Mouse (Mus musculus) hindbrain, embryonic 15.5 days (tissue): ENCODE results near the gene Spcs2. TPM values are rescaled to one million over a fixed set of nuclear protein-coding genes. Genes with fewer than 3 reads are reported as not detected.
A peak's percentile ranks its signal among the peaks of the same experiment; 100 is the strongest.

Experiments used
- ATAC-seq: fragments of 200-750 bp; cut with Nextera tagmentation; 2 replicates; pipeline ENCODE4 v1.8.0; 2017; ENCODE audit warnings: low read depth, moderate number of reproducible peaks, moderate TSS enrichment; ENCODE audit not compliant: low FRiP score
- H3K27ac ChIP-seq: fragments of 300-500 bp; sonication (generic); replicated peaks from 2 replicates; pipeline ENCODE4 v1.5.1; 2015; ENCODE audit warnings: mild to moderate bottlenecking, inconsistent platforms
- H3K27me3 ChIP-seq: fragments of 300-500 bp; sonication (generic); 2 replicates; pipeline ENCODE4 v1.6.1; 2015; ENCODE audit warnings: control low read depth, inconsistent platforms
- H3K36me3 ChIP-seq: fragments of 300-500 bp; sonication (generic); 2 replicates; pipeline ENCODE4 v1.6.1; 2015; ENCODE audit warnings: control low read depth, inconsistent platforms
- H3K4me1 ChIP-seq: fragments of 300-500 bp; sonication (generic); replicated peaks from 2 replicates; pipeline ENCODE4 v1.6.1; 2015; ENCODE audit warnings: control low read depth, inconsistent platforms
- H3K4me2 ChIP-seq: fragments of 300-500 bp; sonication (generic); 2 replicates; pipeline ENCODE4 v1.6.1; 2015; ENCODE audit warnings: moderate library complexity, mild to moderate bottlenecking, inconsistent platforms
- H3K4me3 ChIP-seq: fragments of 300-500 bp; sonication (generic); 2 replicates; pipeline ENCODE4 v1.5.1; 2015; ENCODE audit warnings: mild to moderate bottlenecking, inconsistent platforms
- H3K9ac ChIP-seq: fragments of 300-500 bp; sonication (generic); 2 replicates; pipeline ENCODE4 v1.6.1; 2015; ENCODE audit warnings: inconsistent platforms
- H3K9me3 ChIP-seq: fragments of 300-500 bp; sonication (generic); 2 replicates; pipeline ENCODE4 v1.6.1; 2016; ENCODE audit warnings: control low read depth, inconsistent platforms
- WGBS: fragments of 180-500 bp; shearing (Covaris S2); methylation state at CpG from one replicate; pipeline ENCODE4 v1.1.7; 2015; 5-methylcytosine and 5-hydroxymethylcytosine counted together
- polyA plus RNA-seq: library from polyadenylated mRNA; unstranded; fragments of >200 nt; fragmentation: Nextera tagmentation; extraction: Ambion mirVana; gene quantifications from 2 replicates; pipeline ENCODE4 v1.2.1, GENCODE M21; 2015

Gene Spcs2
- polyA plus RNA-seq, 1 experiment from 2014 or later: 276 TPM

GRCm38 (mm10) chr7:99858813-99859585 is 4.3 kb downstream of the Spcs2 start, which contains the start of gene Xrra1:
Xrra1 (plus strand) TSS chr7:99859116.
- H3K36me3 ChIP-seq: 0 out of 2 replicates have a peak, but pooled peaks cover 3% of the 10 kb centered on the region
- H3K4me2 ChIP-seq: peak within 1 kb of the TSS; percentile 84
- H3K9ac ChIP-seq: peak within 1 kb of the TSS; percentile 88
- under 1% methylated on average over 42 of the region's 42 CpGs for WGBS
- no peaks in the 10 kb centered on the region for H3K9me3 ChIP-seq
- peak within 1 kb of the TSS; percentile 91 for H3K27ac ChIP-seq
- peak within 1 kb of the TSS; percentile 74 for H3K4me3 ChIP-seq
- H3K27me3 ChIP-seq: no peaks in the 10 kb centered on the region
- ATAC-seq: peak; percentile 99
- peaks cover 15% of the 10 kb centered on the region for H3K4me1 ChIP-seq

GRCm38 (mm10) chr7:99858175-99858812 is 5.0 kb downstream of the Spcs2 start:
- Histone ChIP-seq H3K9me3 (no peaks in the 10 kb centered on the region), H3K27ac (peak overlapping the region; percentile 91), H3K36me3 (0 out of 2 replicates have a peak, but pooled peaks cover 3% of the 10 kb centered on the region), H3K4me3 (peak overlapping the region; percentile 74), H3K27me3 (no peaks in the 10 kb centered on the region), H3K9ac (peak overlapping the region; percentile 88), H3K4me2 (peak overlapping the region; percentile 84), H3K4me1 (peaks cover 15% of the 10 kb centered on the region)
- peak; percentile 74 for ATAC-seq
- under 1% methylated on average over 19 of the region's 19 CpGs for WGBS

GRCm38 (mm10) chr7:99856266-99856861 is 6.9 kb downstream of the Spcs2 start:
- Histone ChIP-seq H3K27ac (no peak overlapping the region), H3K9ac (no peak overlapping the region), H3K4me2 (no peak overlapping the region), H3K4me1 (peaks cover 15% of the 10 kb centered on the region), H3K4me3 (no peak overlapping the region), H3K27me3 (no peaks in the 10 kb centered on the region), H3K36me3 (0 out of 2 replicates have a peak, but pooled peaks cover 3% of the 10 kb centered on the region), H3K9me3 (no peaks in the 10 kb centered on the region)
- no peak for ATAC-seq
- 89% methylated on average over 14 of the region's 14 CpGs for WGBS

- no peaks in the 10 kb centered on the region for H3K9me3 ChIP-seq
- H3K36me3 ChIP-seq: 0 out of 2 replicates have a peak, but pooled peaks cover 3% of the 10 kb centered on the region
- H3K27ac ChIP-seq: no peak overlapping the region
- no peak for ATAC-seq
- peaks cover 19% of the 10 kb centered on the region for H3K4me1 ChIP-seq
- H3K4me2 ChIP-seq: no peak overlapping the region
- whole genome bisulfite sequencing: 91% methylated on average over 4 of the region's 4 CpGs
- no peak overlapping the region for H3K4me3 ChIP-seq
- no peaks in the 10 kb centered on the region for H3K27me3 ChIP-seq
- no peak overlapping the region for H3K9ac ChIP-seq
These were observed 9.0 kb downstream of the Spcs2 start for GRCm38 (mm10) chr7:99854311-99854710.

GRCm38 (mm10) chr7:99853350-99853749 is 9.9 kb downstream of the Spcs2 start:
- 84% methylated on average over 7 of the region's 7 CpGs for WGBS
- Histone ChIP-seq H3K27me3 (no peaks in the 10 kb centered on the region), H3K4me2 (no peak overlapping the region), H3K9ac (no peak overlapping the region), H3K9me3 (no peaks in the 10 kb centered on the region), H3K27ac (no peak overlapping the region), H3K4me1 (peaks cover 16% of the 10 kb centered on the region), H3K36me3 (peaks cover 9% of the 10 kb centered on the region), H3K4me3 (no peak overlapping the region)
- no peak for ATAC-seq

- 80% methylated on average over 6 of the region's 6 CpGs for WGBS
These were observed 11.6 kb downstream of the Spcs2 start for GRCm38 (mm10) chr7:99851618-99852017.

GRCm38 (mm10) chr7:99851121-99851520 is 12.1 kb downstream of the Spcs2 start:
- WGBS: 69% methylated on average over 1 of the region's 1 CpGs
- peaks cover 25% of the 10 kb centered on the region for H3K36me3 ChIP-seq
- H3K9me3 ChIP-seq: no peaks in the 10 kb centered on the region
- H3K27ac ChIP-seq: peak overlapping the region; percentile 16
- H3K27me3 ChIP-seq: no peaks in the 10 kb centered on the region
- ATAC-seq: no peak
- no peak overlapping the region for H3K4me2 ChIP-seq
- H3K4me3 ChIP-seq: no peak overlapping the region
- peaks cover 4% of the 10 kb centered on the region; the same call in 1 of the 2 replicates for H3K4me1 ChIP-seq
- H3K9ac ChIP-seq: no peak overlapping the region

More at GRCm38 (mm10) chr7:99851618-99852017, 11.6 kb downstream of the Spcs2 start:
- no peak for ATAC-seq
- Histone ChIP-seq H3K4me3 (no peak overlapping the region), H3K9me3 (no peaks in the 10 kb centered on the region), H3K27ac (no peak overlapping the region), H3K4me1 (peaks cover 4% of the 10 kb centered on the region; the same call in 1 of the 2 replicates), H3K4me2 (no peak overlapping the region), H3K27me3 (no peaks in the 10 kb centered on the region), H3K36me3 (peaks cover 21% of the 10 kb centered on the region), H3K9ac (no peak overlapping the region)

GRCm38 (mm10) chr7:99850534-99850933 is 12.7 kb downstream of the Spcs2 start:
- 79% methylated on average over 5 of the region's 5 CpGs for WGBS
- peaks cover 31% of the 10 kb centered on the region for H3K36me3 ChIP-seq

GRCm38 (mm10) chr7:99845533-99846236 is 17.6 kb downstream of the Spcs2 start:
- Histone ChIP-seq H3K4me2 (no peak overlapping the region), H3K27me3 (no peaks in the 10 kb centered on the region), H3K4me3 (no peak overlapping the region), H3K9me3 (no peaks in the 10 kb centered on the region), H3K36me3 (peaks cover 69% of the 10 kb centered on the region), H3K4me1 (peaks cover 3% of the 10 kb centered on the region; the same call in 1 of the 2 replicates), H3K9ac (no peak overlapping the region), H3K27ac (no peak overlapping the region)
- ATAC-seq: no peak
- 96% methylated on average over 8 of the region's 8 CpGs for WGBS

More at GRCm38 (mm10) chr7:99850534-99850933, 12.7 kb downstream of the Spcs2 start:
- H3K9ac ChIP-seq: no peak overlapping the region
- H3K4me2 ChIP-seq: no peak overlapping the region
- peak overlapping the region; percentile 16; the same call in 1 of the 2 replicates for H3K27ac ChIP-seq
- no peaks in the 10 kb centered on the region for H3K27me3 ChIP-seq
- no peak overlapping the region for H3K4me3 ChIP-seq
- peaks cover 4% of the 10 kb centered on the region; the same call in 1 of the 2 replicates for H3K4me1 ChIP-seq
- H3K9me3 ChIP-seq: no peaks in the 10 kb centered on the region
- ATAC-seq: no peak

- peaks cover 59% of the 10 kb centered on the region for H3K36me3 ChIP-seq
- ATAC-seq: no peak
- H3K4me3 ChIP-seq: no peak overlapping the region
- H3K9ac ChIP-seq: no peak overlapping the region
- WGBS: 93% methylated on average over 3 of the region's 3 CpGs
- no peak overlapping the region for H3K4me2 ChIP-seq
- H3K27ac ChIP-seq: no peak overlapping the region
- H3K4me1 ChIP-seq: no peaks in the 10 kb centered on the region
- H3K9me3 ChIP-seq: no peaks in the 10 kb centered on the region
- H3K27me3 ChIP-seq: no peaks in the 10 kb centered on the region
These were observed 25.0 kb downstream of the Spcs2 start for GRCm38 (mm10) chr7:99838241-99838640.

GRCm38 (mm10) chr7:99837358-99838071 is 25.7 kb downstream of the Spcs2 start:
- Histone ChIP-seq H3K27ac (peak overlapping the region; percentile 15; the same call in 1 of the 2 replicates), H3K36me3 (peaks cover 53% of the 10 kb centered on the region), H3K4me1 (no peaks in the 10 kb centered on the region), H3K4me2 (no peak overlapping the region), H3K9ac (no peak overlapping the region), H3K27me3 (no peaks in the 10 kb centered on the region), H3K4me3 (no peak overlapping the region), H3K9me3 (no peaks in the 10 kb centered on the region)
- WGBS: 90% methylated on average over 6 of the region's 6 CpGs
- no peak for ATAC-seq
